Mouse (Mus musculus) MEL (cell line): ENCODE measurements at regions not wholly inside any gene's neighbourhood (a gene's known extent, or its start where the extent isn't known, plus 50 kb on each side); places are given as distances from the start of the nearest gene placed in this dataset.

ENCODE experiments used
- CTCF ChIP-seq, 3 experiments: IDR thresholded peaks in 2 of 3; conservative IDR thresholded peaks in 1 of 3; 2 replicates each; pipeline ENCODE4 v1.5.1; 2011 to 2012; ENCODE audit warnings: low read length in 3 of 3, low read depth in 2 of 3, mild to moderate bottlenecking in 2 of 3, improper control_type of control experiment in 1 of 3, inconsistent platforms in 1 of 3, mixed read lengths in 1 of 3, moderate library complexity in 1 of 3; ENCODE audit not compliant: control insufficient read depth in 1 of 3, insufficient read depth in 1 of 3, poor library complexity in 1 of 3, severe bottlenecking in 1 of 3
- ETS1 ChIP-seq: IDR thresholded peaks from 2 replicates; pipeline ENCODE4 v1.6.1; 2012; ENCODE audit warnings: low read depth, mild to moderate bottlenecking, inconsistent platforms, low read length, improper control_type of control experiment, moderate library complexity
- ZKSCAN1 ChIP-seq: IDR thresholded peaks from 2 replicates; pipeline ENCODE4 v1.6.1; 2012; ENCODE audit warnings: low read depth, mild to moderate bottlenecking, inconsistent platforms, low read length, improper control_type of control experiment, moderate library complexity
- ZNF384 ChIP-seq: IDR thresholded peaks from 2 replicates; pipeline ENCODE4 v1.6.1; 2012; ENCODE audit warnings: low read depth, mild to moderate bottlenecking, inconsistent platforms, low read length, improper control_type of control experiment

- TF ChIP-seq ZKSCAN1 (no peak), CTCF (IDR thresholded peaks at IDR 0.05 in 2 of 3, conservative IDR thresholded peaks at IDR 0.05 in 1 of 3; ENCODE audit: control insufficient read depth in 1 of 3, insufficient read depth in 1 of 3, low read depth in 2 of 3, low read length in 3 of 3, poor library complexity in 1 of 3, severe bottlenecking in 1 of 3) (no peak), ZNF384 (no peak), ETS1 (no peak)
These were observed 141.8 kb upstream of the Ubl3 start for GRCm38 (mm10) chr5:148694352-148694751.
